Mouse (Mus musculus): ENCODE data around the gene Cilp2. TPM values are rescaled to one million over a fixed set of nuclear protein-coding genes. Genes with fewer than 3 reads are reported as not detected.

Gene Cilp2
- polyA plus RNA-seq, 1 experiment from 2014 or later, result 0.35 TPM

DNA sequence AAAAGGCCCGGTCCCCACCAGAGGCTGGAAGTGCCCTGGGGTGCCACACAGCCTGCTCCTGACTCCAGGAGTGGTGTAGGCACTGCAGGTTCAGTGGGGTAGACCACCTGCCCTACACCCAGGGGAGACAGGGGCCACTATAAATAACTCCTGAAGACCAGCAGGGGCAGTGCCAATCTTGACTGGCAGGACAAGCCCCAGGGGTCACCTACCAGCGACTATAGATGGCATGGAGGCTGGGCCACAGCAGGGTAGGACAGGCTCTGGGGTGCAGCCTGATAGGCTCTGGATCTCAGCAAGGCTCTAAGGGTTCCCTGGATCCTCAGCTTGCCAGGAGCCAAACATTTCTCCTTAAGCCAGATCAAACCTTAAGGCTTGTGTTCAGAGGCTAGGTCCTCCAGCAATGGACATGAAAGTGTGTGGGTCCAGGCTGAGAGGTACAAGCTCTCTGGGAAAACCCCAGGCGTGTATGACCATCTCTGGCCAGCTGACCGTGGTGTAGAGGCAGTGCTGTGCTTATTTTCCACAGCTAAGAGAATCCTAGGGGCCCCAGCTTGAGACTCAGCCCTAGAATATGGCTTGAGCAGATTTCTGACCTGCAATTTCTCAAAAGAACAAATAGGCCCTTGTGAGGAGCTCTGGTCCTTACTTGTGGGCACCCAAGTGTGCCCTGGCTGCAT lies 8.4 kb upstream of the Cilp2 start:
- H3K4me2 ChIP-seq (ENCODE audit: low read depth, severe bottlenecking), result no peak overlapping the region
- ATAC-seq (ENCODE audit: insufficient number of reproducible peaks, low FRiP score, low TSS enrichment, low read depth) (no peak), DNase-seq (ENCODE audit: low spot score) (no peak)
- H3K9me3 ChIP-seq (ENCODE audit: control insufficient read depth, low read length), result no peaks in the 10 kb centered on the region
- H3K9ac ChIP-seq (ENCODE audit: low read length), result no peak overlapping the region
- 79% methylated on average over 4 of the region's 4 CpGs for WGBS
- H3K27ac ChIP-seq (replicated peaks; ENCODE audit: low read depth, low read length), result no peak overlapping the region
- peaks cover 6% of the 10 kb centered on the region for H3K36me3 ChIP-seq (ENCODE audit: control insufficient read depth, insufficient read depth, low read length)
- H3K4me1 ChIP-seq (ENCODE audit: control insufficient read depth, insufficient read depth, low read length), result peaks cover 8% of the 10 kb centered on the region; the same call in 1 of the 2 replicates
- no peaks in the 10 kb centered on the region; the same call in 1 of the 2 replicates for H3K27me3 ChIP-seq (ENCODE audit: control insufficient read depth, insufficient read depth, low read length)
- H3K4me3 ChIP-seq (ENCODE audit: low read depth, low read length), result no peak overlapping the region

- no peak overlapping the region for H3K4me3 ChIP-seq (ENCODE audit: low read depth, low read length)
- 65% methylated on average over 6 of the region's 6 CpGs for WGBS
- H3K9me3 ChIP-seq (ENCODE audit: control insufficient read depth, low read length), result no peaks in the 10 kb centered on the region
- no peak for DNase-seq (ENCODE audit: low spot score)
- H3K9ac ChIP-seq (ENCODE audit: low read length), result no peak overlapping the region
- ATAC-seq (ENCODE audit: insufficient number of reproducible peaks, low FRiP score, low TSS enrichment, low read depth), result no peak
- H3K4me2 ChIP-seq (ENCODE audit: low read depth, severe bottlenecking), result no peak overlapping the region
- H3K4me1 ChIP-seq (ENCODE audit: control insufficient read depth, insufficient read depth, low read length), result 0 out of 2 replicates have a peak, but pooled peaks cover under 1% of the 10 kb centered on the region
- no peak overlapping the region for H3K27ac ChIP-seq (replicated peaks; ENCODE audit: low read depth, low read length)
- H3K36me3 ChIP-seq (ENCODE audit: control insufficient read depth, insufficient read depth, low read length), result peaks cover 6% of the 10 kb centered on the region
- peaks cover 10% of the 10 kb centered on the region for H3K27me3 ChIP-seq (ENCODE audit: control insufficient read depth, insufficient read depth, low read length)
These were observed 7.4 kb upstream of the Cilp2 start for GRCm38 (mm10) chr8:69894836-69895332.

DNA sequence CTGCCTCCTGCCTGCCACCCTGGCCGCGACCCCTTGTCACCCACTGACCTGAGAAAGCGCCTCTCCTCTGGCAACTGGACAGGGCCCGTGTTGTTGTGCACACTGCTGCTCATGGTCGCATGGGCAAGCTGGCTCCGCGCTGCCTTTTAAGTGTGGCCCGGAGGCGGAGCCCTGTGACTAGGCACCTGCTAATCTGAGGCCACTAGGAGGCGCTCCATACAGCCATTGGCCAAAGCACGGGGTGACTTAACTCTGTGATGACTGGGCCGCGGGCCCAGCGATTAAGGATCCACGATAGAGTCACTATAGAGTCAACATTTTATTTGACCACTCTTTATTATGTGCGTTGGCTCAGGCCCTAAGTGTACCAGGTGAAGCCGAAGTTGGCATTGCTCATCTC lies 6.4 kb upstream of the Cilp2 start:
- peaks cover 20% of the 10 kb centered on the region for H3K27me3 ChIP-seq (ENCODE audit: control insufficient read depth, insufficient read depth, low read length)
- DNase-seq (ENCODE audit: low spot score), result peak; percentile 72
- no peak overlapping the region for H3K4me3 ChIP-seq (ENCODE audit: low read depth, low read length)
- no peaks in the 10 kb centered on the region for H3K4me1 ChIP-seq (ENCODE audit: control insufficient read depth, insufficient read depth, low read length)
- no peak for ATAC-seq (ENCODE audit: insufficient number of reproducible peaks, low FRiP score, low TSS enrichment, low read depth)
- WGBS, result 46% methylated on average over 17 of the region's 17 CpGs
- H3K9me3 ChIP-seq (ENCODE audit: control insufficient read depth, low read length), result no peaks in the 10 kb centered on the region
- H3K4me2 ChIP-seq (ENCODE audit: low read depth, severe bottlenecking), result no peak overlapping the region
- no peak overlapping the region for H3K27ac ChIP-seq (replicated peaks; ENCODE audit: low read depth, low read length)
- peaks cover 6% of the 10 kb centered on the region for H3K36me3 ChIP-seq (ENCODE audit: control insufficient read depth, insufficient read depth, low read length)
- H3K9ac ChIP-seq (ENCODE audit: low read length), result no peak overlapping the region

DNA sequence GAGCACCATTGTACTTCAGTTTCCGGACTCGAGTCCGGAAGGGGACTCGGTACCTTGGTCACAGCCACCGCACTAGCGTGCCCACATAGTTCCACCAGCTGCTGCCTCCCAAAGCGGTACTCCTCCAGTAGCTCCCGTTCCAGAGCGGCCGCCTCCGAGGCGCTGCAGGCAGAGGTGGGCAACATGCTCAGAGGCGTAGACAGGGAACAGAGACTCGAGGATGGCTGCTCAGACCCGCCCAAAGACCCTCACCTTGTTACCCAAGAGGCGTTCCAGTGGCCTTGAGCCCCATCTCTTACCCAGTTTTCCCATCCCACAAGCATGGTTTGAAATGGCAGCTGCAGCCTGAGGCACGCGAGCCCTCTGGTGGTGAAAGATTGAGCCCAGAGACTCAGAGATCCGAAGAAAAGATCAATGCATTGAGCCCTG lies 3.3 kb upstream of the Cilp2 start:
- Histone ChIP-seq H3K4me2 (ENCODE audit: low read depth, severe bottlenecking) (no peak overlapping the region), H3K9ac (ENCODE audit: low read length) (no peak overlapping the region), H3K4me1 (ENCODE audit: control insufficient read depth, insufficient read depth, low read length) (peaks cover 5% of the 10 kb centered on the region), H3K9me3 (ENCODE audit: control insufficient read depth, low read length) (no peaks in the 10 kb centered on the region), H3K36me3 (ENCODE audit: control insufficient read depth, insufficient read depth, low read length) (peaks cover 2% of the 10 kb centered on the region; the same call in 1 of the 2 replicates), H3K4me3 (ENCODE audit: low read depth, low read length) (no peak overlapping the region), H3K27ac (replicated peaks; ENCODE audit: low read depth, low read length) (no peak overlapping the region), H3K27me3 (ENCODE audit: control insufficient read depth, insufficient read depth, low read length) (peaks cover 51% of the 10 kb centered on the region)
- 33% methylated on average over 19 of the region's 19 CpGs for WGBS
- DNase-seq (ENCODE audit: low spot score), result peak; percentile 72
- no peak for ATAC-seq (ENCODE audit: insufficient number of reproducible peaks, low FRiP score, low TSS enrichment, low read depth)

DNA sequence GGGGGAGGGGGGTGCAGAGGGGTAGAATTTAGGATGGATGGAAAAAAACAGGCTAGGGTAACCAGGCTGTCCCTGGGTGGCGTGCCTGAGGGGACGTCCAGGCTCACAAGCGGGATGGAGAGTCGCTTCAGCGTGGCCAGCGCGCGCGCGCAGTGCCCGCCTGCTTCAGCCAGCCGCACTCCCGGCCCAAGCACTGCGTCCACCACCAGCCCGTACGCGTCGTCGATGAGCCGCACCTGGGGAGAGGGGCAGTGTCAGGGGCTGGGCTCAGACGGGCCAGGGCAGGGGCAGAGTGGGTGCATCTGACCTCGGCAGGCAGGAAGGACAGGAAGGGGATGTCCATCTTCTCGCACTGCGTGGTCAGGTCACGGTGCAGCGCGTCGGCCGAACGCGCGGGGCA lies 1.4 kb upstream of the Cilp2 start:
- DNase-seq (ENCODE audit: low spot score), result peak; percentile 47
- H3K4me3 ChIP-seq (ENCODE audit: low read depth, low read length), result peak overlapping the region; percentile 17; the same call in 1 of the 2 replicates
- peaks cover 2% of the 10 kb centered on the region; the same call in 1 of the 2 replicates for H3K36me3 ChIP-seq (ENCODE audit: control insufficient read depth, insufficient read depth, low read length)
- H3K9me3 ChIP-seq (ENCODE audit: control insufficient read depth, low read length), result no peaks in the 10 kb centered on the region
- ATAC-seq (ENCODE audit: insufficient number of reproducible peaks, low FRiP score, low TSS enrichment, low read depth), result no peak
- 6% methylated on average over 32 of the region's 32 CpGs for WGBS
- H3K4me2 ChIP-seq (ENCODE audit: low read depth, severe bottlenecking), result peak overlapping the region; percentile 34
- H3K4me1 ChIP-seq (ENCODE audit: control insufficient read depth, insufficient read depth, low read length), result peaks cover 8% of the 10 kb centered on the region
- H3K27ac ChIP-seq (replicated peaks; ENCODE audit: low read depth, low read length), result no peak overlapping the region
- 0 out of 2 replicates have a peak overlapping the region, but pooled peaks have one; percentile 1 for H3K9ac ChIP-seq (ENCODE audit: low read length)
- peaks cover 70% of the 10 kb centered on the region for H3K27me3 ChIP-seq (ENCODE audit: control insufficient read depth, insufficient read depth, low read length)

- no peak for ATAC-seq (ENCODE audit: insufficient number of reproducible peaks, low FRiP score, low TSS enrichment, low read depth)
These were observed 868 bp upstream of the Cilp2 start for GRCm38 (mm10) chr8:69888244-69888866.

DNA sequence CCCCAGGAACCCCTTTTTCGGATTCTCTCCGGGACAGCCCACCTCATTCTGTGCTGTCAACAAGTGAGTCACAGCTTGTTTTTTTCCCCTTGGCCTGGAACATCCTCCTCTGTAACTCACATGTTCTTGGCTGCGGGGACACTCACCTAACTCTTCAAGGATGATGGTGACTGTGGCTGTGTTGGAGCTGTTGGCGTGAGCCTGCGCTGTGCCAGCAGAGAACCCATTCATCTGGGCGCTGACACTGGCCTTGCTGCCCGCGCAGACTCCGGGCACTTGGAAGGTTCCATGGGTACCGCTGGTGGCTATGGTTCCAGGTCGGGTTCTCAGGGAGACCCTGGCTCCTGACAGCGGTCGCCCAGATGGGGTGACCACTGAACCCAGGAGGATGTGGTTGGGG lies 3.3 kb downstream of the Cilp2 start:
- Histone ChIP-seq H3K27ac (replicated peaks; ENCODE audit: low read depth, low read length) (no peak overlapping the region), H3K36me3 (ENCODE audit: control insufficient read depth, insufficient read depth, low read length) (peaks cover 2% of the 10 kb centered on the region; the same call in 1 of the 2 replicates), H3K9ac (ENCODE audit: low read length) (no peak overlapping the region), H3K27me3 (ENCODE audit: control insufficient read depth, insufficient read depth, low read length) (peaks cover 99% of the 10 kb centered on the region), H3K4me1 (ENCODE audit: control insufficient read depth, insufficient read depth, low read length) (peaks cover 8% of the 10 kb centered on the region), H3K4me3 (ENCODE audit: low read depth, low read length) (no peak overlapping the region), H3K4me2 (ENCODE audit: low read depth, severe bottlenecking) (no peak overlapping the region), H3K9me3 (ENCODE audit: control insufficient read depth, low read length) (no peaks in the 10 kb centered on the region)
- WGBS, result 59% methylated on average over 13 of the region's 13 CpGs
- DNase-seq (ENCODE audit: low spot score) (no peak), ATAC-seq (ENCODE audit: insufficient number of reproducible peaks, low FRiP score, low TSS enrichment, low read depth) (no peak)

More at GRCm38 (mm10) chr8:69888244-69888866, 868 bp upstream of the Cilp2 start:
- 0 out of 2 replicates have a peak overlapping the region, but pooled peaks have one; percentile 1 for H3K9ac ChIP-seq (ENCODE audit: low read length)
- DNase-seq (ENCODE audit: low spot score), result peak; percentile 40
- peaks cover 8% of the 10 kb centered on the region for H3K4me1 ChIP-seq (ENCODE audit: control insufficient read depth, insufficient read depth, low read length)
- H3K27ac ChIP-seq (replicated peaks; ENCODE audit: low read depth, low read length), result no peak overlapping the region
- peak overlapping the region; percentile 34; the same call in 1 of the 2 replicates for H3K4me2 ChIP-seq (ENCODE audit: low read depth, severe bottlenecking)
- H3K36me3 ChIP-seq (ENCODE audit: control insufficient read depth, insufficient read depth, low read length), result peaks cover 2% of the 10 kb centered on the region; the same call in 1 of the 2 replicates
- 0 out of 2 replicates have a peak overlapping the region, but pooled peaks have one; percentile 17 for H3K4me3 ChIP-seq (ENCODE audit: low read depth, low read length)
- WGBS, result 9% methylated on average over 24 of the region's 24 CpGs
- no peaks in the 10 kb centered on the region for H3K9me3 ChIP-seq (ENCODE audit: control insufficient read depth, low read length)
- peaks cover 75% of the 10 kb centered on the region for H3K27me3 ChIP-seq (ENCODE audit: control insufficient read depth, insufficient read depth, low read length)

GRCm38 (mm10) chr8:69882833-69883600 lies 4.5 kb downstream of the Cilp2 start:
- ATAC-seq (ENCODE audit: insufficient number of reproducible peaks, low FRiP score, low TSS enrichment, low read depth), result 0 out of 2 replicates have a peak, but pooled peaks have one; percentile 4
- WGBS, result 16% methylated on average over 52 of the region's 52 CpGs
- H3K9ac ChIP-seq (ENCODE audit: low read length), result no peak overlapping the region
- no peaks in the 10 kb centered on the region for H3K9me3 ChIP-seq (ENCODE audit: control insufficient read depth, low read length)
- H3K27me3 ChIP-seq (ENCODE audit: control insufficient read depth, insufficient read depth, low read length), result peaks cover 94% of the 10 kb centered on the region
- peaks cover 2% of the 10 kb centered on the region; the same call in 1 of the 2 replicates for H3K36me3 ChIP-seq (ENCODE audit: control insufficient read depth, insufficient read depth, low read length)
- H3K27ac ChIP-seq (replicated peaks; ENCODE audit: low read depth, low read length), result no peak overlapping the region
- peaks cover 8% of the 10 kb centered on the region for H3K4me1 ChIP-seq (ENCODE audit: control insufficient read depth, insufficient read depth, low read length)
- H3K4me2 ChIP-seq (ENCODE audit: low read depth, severe bottlenecking), result 0 out of 2 replicates have a peak overlapping the region, but pooled peaks have one; percentile 42
- DNase-seq (ENCODE audit: low spot score), result no peak
- peak overlapping the region; percentile 29; the same call in 1 of the 2 replicates for H3K4me3 ChIP-seq (ENCODE audit: low read depth, low read length)

Data from limb, embryonic 11.5 days (tissue).